Mouse (Mus musculus): ENCODE measurements around the gene Celf6. TPM values are rescaled to one million over a fixed set of nuclear protein-coding genes. Genes with fewer than 3 reads are reported as not detected.

The Celf6 gene
- total RNA-seq, 2 experiments from 2014 or later, result not detected

Other genes starting within 250 kb of the Celf6 start
- gene Bbs4, start 224.4 kb upstream of the Celf6 start, total RNA-seq (2021), result 1 to 10 TPM; 3.0 to 3.6 TPM
- gene Arih1, start 91.3 kb upstream of the Celf6 start, total RNA-seq (2021), result 10 to 100 TPM; 77.7 to 82.2 TPM
- 10 to 100 TPM; 21.2 to 22.4 TPM for gene Hexa, start 38.4 kb upstream of the Celf6 start, total RNA-seq (2021)
- gene Tmem202, start 38.1 kb upstream of the Celf6 start, total RNA-seq (2021), result under 1 TPM; 0.42 to 0.43 TPM
- 10 to 100 TPM; 12.3 to 13.8 TPM for gene Parp6, start 39.4 kb downstream of the Celf6 start, total RNA-seq (2021)
- gene Pkm, start 78.5 kb downstream of the Celf6 start, total RNA-seq (2021), result 1,000 to 10,000 TPM; 2,510 to 2,651 TPM
- gene Gramd2, start 102.2 kb downstream of the Celf6 start, total RNA-seq (2021), result under 1 TPM; 0.09 to 0.18 TPM
- 10 to 100 TPM in 1 of 2 experiments, 1 to 10 TPM in 1; 6.0 to 10.3 TPM for gene Senp8, start 172.8 kb downstream of the Celf6 start, total RNA-seq (2021)
- 10 to 100 TPM in 1 of 2 experiments, 1 to 10 TPM in 1; 9.7 to 14.5 TPM for gene Myo9a, start 173.0 kb downstream of the Celf6 start, total RNA-seq (2021)